Mouse (Mus musculus): ENCODE data around the gene Slc9a3r1.

Gene Slc9a3r1

GRCm38 (mm10) chr11:115161578-115162204 is 1.4 kb upstream of the Slc9a3r1 start:
- CTCF ChIA-PET, result interaction anchor here (0.7 to 1.3 kb wide), 4 partner anchors 20 to 103 kb away, joined by 3 to 4 read pairs (median 4); no protein-coding TSS in a partner anchor

- CTCF ChIA-PET, result interaction anchor here (0.7 to 1.3 kb wide), 5 partner anchors 20 to 102 kb away, joined by 3 to 4 read pairs (median 3); no protein-coding TSS in a partner anchor
Measured at GRCm38 (mm10) chr11:115162205-115162601, 938 bp upstream of the Slc9a3r1 start.

- CTCF ChIA-PET, result interaction anchor here (0.7 to 1.2 kb wide), 4 partner anchors 20 to 112 kb away, joined by 3 to 8 read pairs (median 4); no protein-coding TSS in a partner anchor
Measured at GRCm38 (mm10) chr11:115163568-115164150, 518 bp downstream of the Slc9a3r1 start.

- CTCF ChIA-PET, result interaction anchor here (0.7 to 1.2 kb wide), 2 partner anchors 40 to 111 kb away, joined by 3 to 8 read pairs; no protein-coding TSS in a partner anchor
Measured at GRCm38 (mm10) chr11:115164341-115164975, 1.3 kb downstream of the Slc9a3r1 start.

- CTCF ChIA-PET, result no interaction called here
Measured at GRCm38 (mm10) chr11:115164976-115165374, 1.8 kb downstream of the Slc9a3r1 start.

DNA sequence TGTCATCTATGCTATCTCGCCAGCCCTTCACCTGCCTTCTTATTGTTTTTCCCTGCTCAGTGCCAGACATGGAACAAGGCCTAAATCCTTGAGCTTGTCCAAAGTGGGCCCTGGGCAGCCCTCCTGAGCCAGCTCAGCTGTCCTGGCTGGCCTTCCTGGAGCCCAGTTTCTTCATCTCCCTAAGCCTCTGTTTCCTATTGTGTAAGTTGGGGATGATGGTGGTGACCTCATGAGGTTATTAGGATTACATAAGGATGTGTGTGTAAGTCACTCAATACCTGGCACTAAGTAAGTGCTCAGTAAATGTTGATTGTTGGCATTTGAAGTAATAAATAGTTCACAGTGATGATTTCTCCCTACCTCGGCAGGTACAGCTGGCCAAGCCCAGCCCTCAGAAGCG is 3.6 kb downstream of the Slc9a3r1 start:
- CTCF ChIA-PET, result no interaction called here

DNA sequence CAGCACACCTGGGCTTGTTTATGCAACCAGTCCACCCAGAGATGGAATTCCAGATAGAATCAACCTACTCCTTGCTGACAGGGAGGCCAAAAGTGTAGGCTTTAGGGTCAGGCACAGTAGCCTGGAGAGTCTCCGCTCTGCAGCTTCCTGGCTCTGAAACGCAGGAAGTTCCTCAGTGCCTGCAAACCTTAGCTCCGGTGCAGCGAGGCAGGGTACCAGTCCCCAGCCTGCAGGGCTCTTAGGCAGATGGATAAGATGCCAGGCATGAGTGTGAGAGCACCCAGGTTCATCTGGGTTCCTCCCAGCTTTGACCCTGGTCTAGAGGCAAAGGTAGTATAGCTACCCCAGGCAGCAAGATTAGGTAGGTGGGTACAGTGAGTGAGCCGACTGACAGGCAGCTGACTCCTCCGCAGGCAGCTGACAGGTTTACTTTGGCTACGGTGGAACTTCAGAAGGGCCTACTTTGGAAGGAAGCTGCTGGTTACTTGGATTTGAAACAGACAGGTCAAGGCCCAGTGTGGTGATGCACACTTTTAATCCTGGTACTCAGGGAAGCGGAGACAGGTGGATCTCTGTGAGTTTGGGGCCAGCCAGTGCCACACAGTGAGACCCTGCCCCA is 4.6 kb downstream of the Slc9a3r1 start:
- CTCF ChIA-PET, result interaction anchor here (0.5 kb wide), 1 partner anchor 27 kb away, joined by 4 read pairs; no protein-coding TSS in a partner anchor

DNA sequence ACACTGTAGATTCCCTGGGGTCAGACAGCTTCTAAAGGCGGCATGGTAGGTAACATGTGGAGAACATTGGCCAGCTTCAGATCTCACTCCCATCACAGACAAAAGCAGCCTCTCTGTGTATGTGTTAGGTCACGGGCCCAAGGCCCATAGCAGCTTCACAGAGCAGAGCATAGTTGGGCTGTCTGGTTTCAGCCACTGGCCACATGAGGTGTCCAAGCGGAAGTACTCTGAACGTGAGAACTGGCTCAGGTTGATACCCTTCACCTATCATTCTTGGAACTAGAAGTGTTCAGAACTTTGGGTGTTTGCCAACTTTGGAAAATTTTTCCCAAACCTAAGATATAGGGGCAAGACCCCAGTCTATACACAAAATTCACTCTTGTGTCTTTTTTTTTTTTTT is 6.3 kb downstream of the Slc9a3r1 start:
- CTCF ChIA-PET, result no interaction called here

- CTCF ChIA-PET, result no interaction called here
Measured at GRCm38 (mm10) chr11:115171125-115171524, 8.0 kb downstream of the Slc9a3r1 start.

GRCm38 (mm10) chr11:115172825-115173287 is 9.7 kb downstream of the Slc9a3r1 start:
- CTCF ChIA-PET, result no interaction called here

DNA sequence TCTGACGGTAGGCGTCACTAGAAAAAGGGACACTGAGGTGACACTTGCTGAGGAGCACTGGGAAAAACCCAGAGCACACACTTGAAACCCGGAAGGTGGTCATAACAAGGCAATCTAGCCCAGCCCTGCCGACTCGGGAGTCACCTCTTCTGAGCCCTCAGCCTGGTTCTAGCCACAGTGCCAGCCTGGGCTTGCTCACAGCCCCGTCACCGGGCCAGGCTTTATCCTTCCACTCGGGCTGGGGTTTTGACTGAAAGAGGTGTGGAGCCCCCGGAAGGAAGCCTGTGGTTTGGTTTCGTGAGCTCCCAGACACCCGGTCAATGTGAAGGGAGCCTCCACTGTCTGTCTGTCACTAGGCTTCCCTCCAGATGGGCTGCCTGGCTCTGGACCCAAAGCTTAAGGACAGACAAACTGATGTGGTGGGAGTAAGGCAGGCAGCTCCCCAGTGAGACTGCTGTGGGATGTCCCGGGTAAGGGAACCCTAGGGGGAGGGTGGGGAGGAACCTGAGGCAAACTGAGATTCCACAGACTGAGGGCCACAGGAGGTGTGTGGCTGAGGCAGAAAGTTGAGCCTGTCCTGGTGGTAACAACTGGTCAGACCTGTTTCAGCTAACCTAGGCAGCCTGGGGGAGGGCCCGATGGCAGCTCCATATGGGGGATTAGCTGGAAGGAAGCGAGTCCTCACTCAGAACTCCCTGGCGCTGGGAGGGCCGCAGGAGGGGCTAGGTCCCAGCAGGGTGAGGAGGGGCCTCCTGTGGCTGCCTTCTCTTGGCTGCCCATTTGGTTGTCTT is 10.6 kb downstream of the Slc9a3r1 start:
- CTCF ChIA-PET, result interaction anchor here (0.7 to 0.8 kb wide), 2 partner anchors 8 to 81 kb away, joined by 3 to 8 read pairs; no protein-coding TSS in a partner anchor

DNA sequence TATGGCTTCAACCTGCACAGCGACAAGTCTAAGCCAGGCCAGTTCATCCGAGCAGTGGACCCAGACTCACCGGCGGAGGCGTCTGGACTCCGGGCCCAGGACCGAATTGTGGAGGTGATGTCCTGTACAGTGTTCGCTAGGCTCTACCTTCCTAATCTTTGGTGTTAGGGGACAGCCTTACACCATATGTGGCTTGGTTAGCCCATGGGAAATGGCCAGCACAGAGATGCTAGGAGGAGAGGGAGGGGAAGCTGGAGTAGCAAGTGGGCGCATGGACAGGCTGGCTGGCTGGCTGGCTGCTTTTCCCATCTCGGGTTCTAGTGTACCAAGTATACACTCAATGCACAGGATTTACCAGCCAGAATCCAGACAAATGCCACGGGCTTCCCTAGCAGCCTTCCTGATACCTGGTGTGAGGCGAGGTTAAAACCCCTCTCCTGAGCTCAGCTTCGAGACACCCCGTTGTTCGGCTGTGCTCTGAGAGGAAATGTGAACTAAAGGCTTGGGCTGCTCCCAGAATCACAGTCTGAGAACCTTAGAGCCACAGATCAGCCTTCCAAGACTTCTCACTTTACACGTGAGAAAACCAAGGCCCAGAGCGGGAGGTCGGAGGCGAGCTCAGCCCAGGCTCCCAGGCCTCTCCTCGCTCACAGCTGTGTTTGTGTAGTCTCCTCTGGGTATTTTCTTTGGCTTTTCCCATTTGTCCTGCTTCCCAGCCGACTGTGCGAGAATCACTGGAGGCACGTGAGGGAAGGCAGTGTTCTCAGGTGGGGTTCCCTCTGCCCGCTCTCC is 13.5 kb downstream of the Slc9a3r1 start:
- CTCF ChIA-PET, result no interaction called here

- CTCF ChIA-PET, result no interaction called here
Measured at GRCm38 (mm10) chr11:115177559-115178195, 14.5 kb downstream of the Slc9a3r1 start.

- CTCF ChIA-PET, result no interaction called here
Measured at GRCm38 (mm10) chr11:115178766-115179165, 15.6 kb downstream of the Slc9a3r1 start.

DNA sequence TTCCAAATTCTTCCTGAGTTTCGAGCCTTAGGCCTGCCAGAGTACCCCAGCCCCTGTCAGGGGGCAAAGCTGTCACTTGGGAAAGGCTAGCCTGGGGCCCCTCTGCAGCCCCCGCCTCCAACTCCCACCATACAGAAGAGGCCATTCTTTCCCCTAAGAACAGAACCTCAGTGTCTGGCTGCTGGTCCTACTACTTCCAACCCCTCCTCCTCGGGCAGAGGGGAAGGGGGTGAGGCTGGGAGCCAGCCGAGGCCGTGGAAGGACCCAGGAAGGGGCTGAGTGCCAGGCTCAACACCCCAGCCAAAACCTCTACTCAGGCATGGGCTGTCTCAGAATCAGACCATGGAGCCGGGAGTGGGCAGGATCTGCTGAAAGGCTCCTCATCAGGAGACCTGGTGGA is 16.1 kb downstream of the Slc9a3r1 start:
- CTCF ChIA-PET, result no interaction called here

DNA sequence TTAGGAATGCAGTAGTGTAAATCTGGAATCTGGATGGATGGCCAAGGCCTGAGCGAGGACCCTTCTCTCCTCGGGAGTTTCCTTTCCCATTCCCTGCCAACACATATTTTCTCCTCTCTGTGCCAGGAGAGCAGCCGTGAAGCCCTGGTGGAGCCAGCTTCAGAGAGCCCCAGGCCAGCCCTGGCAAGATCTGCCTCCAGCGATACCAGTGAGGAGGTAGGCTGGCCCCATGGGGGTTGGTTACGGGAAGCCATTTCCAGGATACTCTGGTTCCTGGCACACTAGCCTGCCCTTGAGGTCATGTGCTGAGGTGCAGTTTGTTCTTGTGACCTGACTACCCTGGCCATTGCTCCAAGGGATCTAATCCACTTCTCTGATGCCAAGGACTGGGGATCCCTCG is 16.7 kb downstream of the Slc9a3r1 start:
- CTCF ChIA-PET, result no interaction called here

DNA sequence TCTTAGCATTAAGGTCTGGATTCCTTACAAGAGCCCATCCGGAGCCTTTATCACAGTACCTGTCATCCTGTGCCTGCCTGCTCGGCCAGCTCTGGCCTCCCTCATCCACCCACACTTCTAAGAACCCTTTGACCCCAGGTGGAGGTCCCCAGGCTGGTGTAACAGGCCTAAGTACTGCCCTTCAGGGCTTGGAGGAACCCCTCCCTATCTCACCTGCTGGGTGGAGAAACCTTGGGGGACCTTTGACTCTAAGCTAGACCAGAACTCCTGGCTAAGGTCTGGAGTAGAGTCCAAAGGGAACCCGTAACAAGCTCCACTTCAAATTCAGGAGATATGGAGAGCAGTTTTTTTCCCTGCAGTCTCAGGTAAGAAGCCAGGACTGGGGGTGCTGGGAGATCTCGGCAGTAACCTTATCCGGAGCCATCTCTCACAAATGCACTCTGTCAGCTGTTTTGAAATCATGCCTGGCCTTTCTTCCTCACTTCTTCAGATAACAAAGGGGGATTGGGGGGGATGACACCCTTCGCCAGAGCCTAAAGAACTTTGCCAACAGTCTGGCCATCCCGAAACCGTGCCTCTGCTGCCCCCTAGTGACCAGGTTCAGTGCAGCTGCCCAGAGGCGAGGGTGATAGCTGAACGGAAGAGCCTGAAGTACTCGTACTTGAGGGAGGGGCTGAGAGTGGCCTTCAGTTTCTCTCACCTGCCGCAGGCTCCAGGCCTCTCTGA is 18.9 kb downstream of the Slc9a3r1 start:
- CTCF ChIA-PET, result interaction anchor here (0.7 to 1.4 kb wide), 7 partner anchors 8 to 791 kb away, joined by 3 to 5 read pairs (median 4); no protein-coding TSS in a partner anchor

GRCm38 (mm10) chr11:115184973-115185372 is 21.8 kb downstream of the Slc9a3r1 start:
- CTCF ChIA-PET, result interaction anchor here (2.0 kb wide), 1 partner anchor 24 kb away, joined by 6 read pairs; no protein-coding TSS in a partner anchor

DNA sequence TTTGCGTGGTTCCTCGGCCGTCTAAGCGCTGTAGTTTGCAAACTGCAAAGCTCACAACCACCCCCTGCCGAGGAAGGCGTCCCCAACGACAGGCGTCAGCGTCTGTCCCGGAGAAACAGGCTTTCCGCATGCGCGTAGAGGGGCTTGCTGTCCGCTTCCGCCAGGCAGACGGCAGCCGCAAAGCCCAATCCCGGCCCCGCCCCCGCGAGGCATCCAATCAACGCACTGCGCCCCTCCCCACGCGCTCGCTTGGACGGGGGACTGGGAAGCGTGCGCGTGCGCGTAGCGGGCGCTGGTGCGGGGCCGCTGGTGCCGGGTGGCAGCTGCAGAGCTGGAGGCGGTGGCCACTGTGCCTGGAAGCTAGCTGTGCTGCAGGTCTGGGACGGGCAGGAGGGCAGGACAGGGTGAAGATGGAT is 24.1 kb downstream of the Slc9a3r1 start, which contains the start of gene Tmem104:
Gene Tmem104, plus strand, starts transcription at position 264 of the 416 bp plus-strand sequence.
- CTCF ChIA-PET, result no interaction called here
